Mouse (Mus musculus) bone marrow, adult 2 months (tissue): Measurements from ENCODE around the gene Olfr214. TPM values are rescaled to one million over a fixed set of nuclear protein-coding genes. Genes with fewer than 3 reads are reported as not detected.

ENCODE experiments used
- H3K27ac ChIP-seq: fragments of 200-500 bp; 2 replicates; pipeline ENCODE4 v1.5.1; 2012; ENCODE audit warnings: low read depth, mild to moderate bottlenecking, control low read depth, inconsistent platforms, low read length; ENCODE audit not compliant: control insufficient read depth, poor library complexity, insufficient read depth
- H3K4me1 ChIP-seq: fragments of 200-500 bp; 2 replicates; pipeline ENCODE4 v1.6.1; 2011; ENCODE audit warnings: low read length; ENCODE audit not compliant: control insufficient read depth, insufficient read depth
- H3K4me3 ChIP-seq: fragments of 200-500 bp; replicated peaks from 2 replicates; pipeline ENCODE3; 2011; ENCODE audit warnings: mild to moderate bottlenecking, low read depth, low read length, control low read depth; ENCODE audit not compliant: control insufficient read depth
- CTCF ChIP-seq: fragments of 200-500 bp; IDR thresholded peaks from 2 replicates; pipeline ENCODE4 v1.5.1; 2011; ENCODE audit warnings: low read length, control low read depth; ENCODE audit not compliant: control insufficient read depth, insufficient read depth
- POLR2A ChIP-seq: fragments of 200-500 bp; IDR thresholded peaks from 2 replicates; pipeline ENCODE4 v1.6.1; 2011; ENCODE audit warnings: low read depth, mild to moderate bottlenecking, control low read depth, low read length, borderline replicate concordance; ENCODE audit not compliant: control insufficient read depth
- WGBS: fragments of 180-500 bp; shearing (Covaris S2); methylation state at CpG from one replicate; pipeline ENCODE4 v1.1.7; 2018; 5-methylcytosine and 5-hydroxymethylcytosine counted together
- polyA plus RNA-seq: library from polyadenylated mRNA; stranded (reverse); fragments of >200 nt; gene quantifications from 2 replicates; pipeline ENCODE4 v1.2.4, GENCODE M21; 2011; ENCODE audit warnings: low replicate concordance; ENCODE audit not compliant: missing spikeins, insufficient read depth, insufficient read length

The Olfr214 gene
- polyA plus RNA-seq, 1 experiment = not detected

- Histone ChIP-seq H3K27ac (no peak overlapping the region), H3K4me3 (no peak overlapping the region), H3K4me1 (no peaks in the 10 kb centered on the region)
- no peak for TF ChIP-seq POLR2A
- no peak for TF ChIP-seq CTCF
- 42% methylated on average over 4 of the region's 4 CpGs for WGBS
Observed at GRCm38 (mm10) chr6:116607230-116607629, 53.2 kb downstream of the Olfr214 start.

Other genes with a start within 250 kb of the Olfr214 start
- gene March8, start 216.2 kb upstream of the Olfr214 start, polyA plus RNA-seq = 61.5 and 67.5 TPM in 2 replicates
- 16.1 and 17.9 TPM in 2 replicates for gene Alox5, start 93.1 kb upstream of the Olfr214 start, polyA plus RNA-seq
- not detected in 2 replicates for gene Olfr211, start 65.1 kb upstream of the Olfr214 start, polyA plus RNA-seq
- not detected in 2 replicates for gene Olfr212, start 47.7 kb upstream of the Olfr214 start, polyA plus RNA-seq
- gene Olfr213, start 15.8 kb upstream of the Olfr214 start, polyA plus RNA-seq = not detected in 2 replicates
- gene Gm5580, start 3.1 kb upstream of the Olfr214 start, polyA plus RNA-seq = not detected in 2 replicates
- not detected in 2 replicates for gene Olfr215, start 30.0 kb downstream of the Olfr214 start, polyA plus RNA-seq
- 7.1 and 12.1 TPM in 2 replicates for gene Zfp422, start 74.8 kb downstream of the Olfr214 start, polyA plus RNA-seq
- 11.9 and 15.0 TPM in 2 replicates for gene Depp1, start 96.4 kb downstream of the Olfr214 start, polyA plus RNA-seq
- 8.8 and 18.3 TPM in 2 replicates for gene Rassf4, start 119.7 kb downstream of the Olfr214 start, polyA plus RNA-seq
- gene Tmem72, start 162.7 kb downstream of the Olfr214 start, polyA plus RNA-seq = not detected in 2 replicates